ENCODE assay signal across 8 mouse cellular contexts in the genomic region with DNA sequence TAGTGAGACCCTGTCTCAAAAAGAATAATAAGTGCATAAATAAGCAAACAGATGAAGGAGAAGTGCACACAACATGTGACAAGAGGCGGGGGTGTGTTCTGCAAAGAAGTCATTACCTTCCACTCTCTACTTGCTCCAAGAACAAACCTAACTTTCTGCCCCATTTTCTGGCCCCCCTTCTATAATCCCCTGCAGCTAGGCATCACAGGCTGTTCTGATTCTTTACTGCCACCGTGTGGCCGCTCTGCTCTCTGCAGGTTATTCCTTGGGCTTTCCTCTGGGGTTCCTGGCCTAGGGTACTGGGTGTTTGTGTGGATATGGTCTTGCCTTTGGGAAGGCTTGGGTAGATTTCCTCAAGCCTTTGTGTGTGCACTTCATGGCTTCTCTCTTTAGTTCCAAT. TPM values are rescaled to one million over a fixed set of nuclear protein-coding genes. Genes with fewer than 3 reads are reported as not detected.
A peak's percentile ranks its signal among the peaks of the same experiment; 100 is the strongest.
DNase-seq lines count a peak whose midpoint lies in the region; ATAC-seq lines count a peak whose summit lies in the region.

No protein-coding gene starts in this region.

- 0 out of 2 replicates have a peak, but pooled peaks have one; percentile 31 for ATAC-seq in hindbrain, embryonic 15.5 days (ENCODE audit: low FRiP score, low read depth)
- peak; percentile 55; the same call in 1 of the 2 replicates for ATAC-seq in megakaryocyte, adult 5-6 weeks (ENCODE audit: poor library complexity, severe bottlenecking)
- ATAC-seq in activated CD4-positive, CD25-positive, alpha-beta regulatory T cell, adult 4 months, result no peak

- H3K36me3 ChIP-seq in hindbrain, embryonic 15.5 days, result no peaks in the 10 kb centered on the region

- H3K9ac ChIP-seq in hindbrain, embryonic 15.5 days, result no peak overlapping the region

- peaks cover 23% of the 10 kb centered on the region for H3K27me3 ChIP-seq in hindbrain, embryonic 15.5 days

- 16% methylated on average over 3 of the region's 3 CpGs for WGBS in hindbrain, embryonic 15.5 days

- no peak overlapping the region for H3K4me2 ChIP-seq in hindbrain, embryonic 15.5 days

- DNase-seq in adipocyte (ENCODE audit: low spot score), result peak; percentile 88
- DNase-seq in cerebellum, postnatal 10 days, result peak; percentile 88 to 91
- DNase-seq in frontal cortex, postnatal 10 days (ENCODE audit: low spot score in 2 of 2), result peak; percentile 42 to 67
- DNase-seq in left cerebral cortex, adult 11 months (ENCODE audit: low spot score), result peak; percentile 55
- DNase-seq in skeletal muscle tissue, adult 2 months (ENCODE audit: low read depth, low spot score), result peak; percentile 32

- H3K4me1 ChIP-seq in hindbrain, embryonic 15.5 days (replicated peaks), result peaks cover 24% of the 10 kb centered on the region

- H3K27ac ChIP-seq in hindbrain, embryonic 15.5 days (replicated peaks), result peak overlapping the region; percentile 59

- no peak overlapping the region for H3K4me3 ChIP-seq in hindbrain, embryonic 15.5 days

- H3K9me3 ChIP-seq in hindbrain, embryonic 15.5 days, result no peaks in the 10 kb centered on the region

RNA-seq across cellular contexts. Expression of gene Rhod, which starts 3.2 kb away (rescaled TPM):
- 5.7 and 6.7 TPM in 2 replicates for polyA plus RNA-seq in hindbrain, embryonic 15.5 days (2015; fragmentation: Nextera tagmentation; extraction: Ambion mirVana)
- not detected in 2 replicates for total RNA-seq in megakaryocyte, adult 5-6 weeks (2015)
- not detected in 2 replicates for total RNA-seq in megakaryocyte, adult 5-6 weeks (2017)
- 1 to 10 TPM; 1.9 to 3.2 TPM for polyA plus RNA-seq in activated CD4-positive, CD25-positive, alpha-beta regulatory T cell, adult 4 months (2017; shearing (Covaris generic))

RNA-seq across cellular contexts. Expression of gene Syt12, which starts 34.8 kb away (rescaled TPM):
- polyA plus RNA-seq in hindbrain, embryonic 15.5 days (2015; fragmentation: Nextera tagmentation; extraction: Ambion mirVana), result 5.3 and 5.6 TPM in 2 replicates
- total RNA-seq in megakaryocyte, adult 5-6 weeks (2015), result not detected in 2 replicates
- total RNA-seq in megakaryocyte, adult 5-6 weeks (2017), result not detected in 2 replicates
- under 1 TPM in 1 of 2 experiments, not detected in 1; 0.14 TPM for polyA plus RNA-seq in activated CD4-positive, CD25-positive, alpha-beta regulatory T cell, adult 4 months (2017; shearing (Covaris generic))

RNA-seq across cellular contexts. Expression of gene Kdm2a, which starts 44.3 kb away (rescaled TPM):
- 32.7 and 36.3 TPM in 2 replicates for polyA plus RNA-seq in hindbrain, embryonic 15.5 days (2015; fragmentation: Nextera tagmentation; extraction: Ambion mirVana)
- total RNA-seq in megakaryocyte, adult 5-6 weeks (2015), result 60.4 and 63.0 TPM in 2 replicates
- 54.7 and 72.5 TPM in 2 replicates for total RNA-seq in megakaryocyte, adult 5-6 weeks (2017)
- 10 to 100 TPM; 54.9 to 68.6 TPM for polyA plus RNA-seq in activated CD4-positive, CD25-positive, alpha-beta regulatory T cell, adult 4 months (2017; shearing (Covaris generic))

RNA-seq across cellular contexts. Expression of gene 2010003K11Rik, which starts 56.0 kb away (rescaled TPM):
- polyA plus RNA-seq in hindbrain, embryonic 15.5 days (2015; fragmentation: Nextera tagmentation; extraction: Ambion mirVana), result not detected in 2 replicates
- total RNA-seq in megakaryocyte, adult 5-6 weeks (2015), result not detected in 2 replicates
- not detected in 2 replicates for total RNA-seq in megakaryocyte, adult 5-6 weeks (2017)
- polyA plus RNA-seq in activated CD4-positive, CD25-positive, alpha-beta regulatory T cell, adult 4 months (2017; shearing (Covaris generic)), result not detected

Comparison
In these comparisons a context has a peak if more than half of its experiments do, and no peak if none do; other contexts are left out.
1. DNase-seq: peak in every context shown above with its lines; median percentile 90 in cerebellum, postnatal 10 days; 88 in adipocyte; 55 in left cerebral cortex, adult 11 months; 54 in frontal cortex, postnatal 10 days; 32 in skeletal muscle tissue, adult 2 months.